Mouse (Mus musculus) CH12F3 (cell line): Measurements from ENCODE around the gene Vdac1.
"Not testable (repeated sequence)": the region's sequence is repeated elsewhere in the genome, so short reads cannot be mapped to it uniquely, and the experiment has no call there.

Experiments
- in situ Hi-C: fragments of 300-500 bp; cut with MboI; formaldehyde crosslinking; loops from 2 replicates; pipeline ENCODE4 v1.14.3; 2020; ENCODE audit warnings: low sequenced_read_pairs

Vdac1 gene

DNA sequence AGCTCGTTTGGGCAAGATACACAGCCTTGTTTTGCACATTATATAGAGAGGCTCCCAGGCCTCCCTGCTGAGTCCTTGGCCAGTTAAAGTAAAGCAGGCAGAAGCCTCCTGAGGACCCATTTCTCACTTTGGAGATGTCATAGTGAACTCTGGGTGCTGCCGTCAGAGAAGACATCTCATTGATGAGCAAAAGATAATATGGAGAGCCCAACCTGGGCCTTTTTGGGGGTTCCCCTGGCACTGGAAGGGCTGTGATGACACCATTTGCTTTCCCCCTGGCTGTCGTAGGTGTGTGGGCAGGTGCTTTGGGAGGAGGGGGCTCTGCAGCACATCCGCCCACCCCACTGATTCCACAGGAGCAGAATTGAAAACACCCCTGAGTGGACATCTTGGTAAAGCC, 18.4 kb upstream of the Vdac1 start:
- in situ Hi-C loops, result loop anchor here (5.0 kb wide), 1 partner anchor 80 kb away; no protein-coding TSS in a partner anchor

DNA sequence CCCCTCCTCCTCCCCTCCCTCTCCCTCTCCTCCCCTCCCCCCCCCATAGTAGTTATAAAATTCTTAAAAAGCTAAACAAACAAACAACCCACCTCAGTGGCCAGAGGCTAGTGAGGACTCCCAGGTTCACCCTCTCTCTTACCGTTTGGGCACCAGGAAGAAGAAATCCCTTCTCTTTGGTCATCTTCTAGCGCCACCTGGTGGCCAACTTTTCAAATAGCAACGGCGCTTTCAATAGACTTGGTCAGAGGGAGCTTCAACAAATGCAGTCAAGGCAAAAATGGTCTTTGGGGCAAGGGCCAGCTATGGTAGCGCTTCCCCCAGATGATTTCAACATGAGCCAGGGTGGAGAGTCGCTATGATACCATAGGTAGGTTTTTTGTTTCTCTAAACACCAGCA, 17.5 kb upstream of the Vdac1 start:
- in situ Hi-C loops, result loop anchor here (5.0 kb wide), 1 partner anchor 81 kb away; no protein-coding TSS in a partner anchor

DNA sequence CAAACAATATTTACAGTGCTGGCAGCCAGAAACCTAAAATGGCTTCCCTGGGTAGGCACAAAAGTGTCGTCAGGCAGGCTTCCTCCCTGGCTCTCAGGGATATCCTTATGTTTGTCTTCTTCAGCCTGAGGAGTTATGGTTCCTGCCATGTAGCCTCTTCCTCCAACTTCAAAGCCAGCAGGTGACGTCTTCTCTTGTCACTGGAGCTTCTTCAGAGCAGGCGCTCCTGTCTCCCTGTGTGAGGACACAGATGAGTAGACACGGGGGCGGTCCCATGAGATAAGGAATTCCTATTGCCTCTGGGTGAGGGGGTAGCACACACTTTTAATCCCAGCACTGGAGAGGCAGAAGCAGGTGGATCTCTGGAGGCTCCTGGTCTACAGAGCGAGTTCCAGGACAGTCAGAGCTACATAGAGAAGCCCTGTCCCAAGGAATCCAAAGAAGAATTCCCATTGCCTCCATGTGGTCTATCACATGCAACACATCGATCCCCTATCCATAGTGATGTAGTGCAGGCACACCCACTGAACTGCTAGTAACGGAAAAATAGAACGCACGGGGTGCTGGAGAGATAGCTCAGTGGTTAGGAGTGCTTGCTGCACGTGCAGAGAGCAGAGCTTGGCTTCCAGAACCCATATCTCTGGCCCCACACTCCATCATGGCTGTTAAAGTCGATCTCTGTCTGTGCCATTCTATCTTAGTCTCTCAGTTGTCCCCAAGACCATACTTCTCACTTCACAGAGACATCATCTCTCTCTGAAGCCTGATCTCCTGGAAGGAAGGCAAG, 15.5 kb upstream of the Vdac1 start:
- in situ Hi-C loops, result loop anchor here (5.0 kb wide), 1 partner anchor 83 kb away; no protein-coding TSS in a partner anchor

DNA sequence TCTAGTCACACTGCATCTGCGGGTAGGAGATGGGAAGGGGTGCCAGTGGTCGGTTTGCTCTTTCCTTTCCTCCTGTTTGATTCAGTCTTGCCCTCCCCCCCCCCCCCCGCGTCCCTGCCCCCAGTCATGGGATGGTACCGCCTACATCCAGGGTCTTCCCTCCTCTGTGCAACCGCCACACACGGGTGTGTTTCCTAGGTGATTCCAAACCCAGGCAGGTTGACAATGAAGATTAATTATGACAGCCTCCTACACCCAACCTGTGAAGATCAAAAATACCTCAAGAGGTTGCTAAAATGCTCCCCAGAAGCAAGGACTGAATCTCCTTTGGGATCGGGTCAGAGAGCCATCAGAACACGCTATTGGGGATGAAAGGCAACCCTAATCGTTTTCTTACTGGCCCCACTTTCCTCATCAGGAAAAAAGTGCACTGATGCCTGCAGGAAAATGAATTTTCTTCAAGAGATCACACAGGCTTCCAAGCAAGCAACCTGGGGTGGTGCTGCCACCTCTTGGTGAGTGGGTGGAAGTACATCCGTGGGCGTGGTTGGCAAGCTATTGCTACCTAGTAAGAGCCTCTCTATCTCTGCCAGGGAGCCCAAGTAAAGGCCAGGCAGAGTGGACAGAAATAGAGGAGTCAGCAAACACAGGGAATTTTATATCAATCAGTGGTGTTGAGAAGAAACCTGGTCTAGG, 14.6 kb upstream of the Vdac1 start:
- in situ Hi-C loops, result no loop called here

- in situ Hi-C loops, result no loop called here
Measured at GRCm38 (mm10) chr11:52346635-52347005, 14.0 kb upstream of the Vdac1 start.

DNA sequence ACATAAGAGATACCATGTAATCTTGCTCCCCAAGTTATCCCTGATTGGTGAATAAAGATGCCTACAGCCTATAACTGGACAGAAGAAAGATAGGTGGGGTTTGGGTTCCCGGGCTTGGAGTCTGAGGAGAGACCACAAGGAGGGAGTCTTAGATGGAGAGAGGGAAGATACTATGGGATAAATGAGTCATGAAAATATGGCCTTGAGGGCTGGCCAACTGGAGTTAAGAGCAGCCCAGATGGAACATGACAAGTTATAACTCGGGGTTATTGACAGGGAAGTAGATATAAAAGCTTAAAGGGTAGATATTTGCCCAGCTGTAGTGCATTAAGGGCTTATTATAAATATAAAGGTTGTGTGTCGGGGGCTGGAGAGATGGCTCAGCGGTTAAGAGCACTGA, 12.5 kb upstream of the Vdac1 start:
- in situ Hi-C loops, result no loop called here

DNA sequence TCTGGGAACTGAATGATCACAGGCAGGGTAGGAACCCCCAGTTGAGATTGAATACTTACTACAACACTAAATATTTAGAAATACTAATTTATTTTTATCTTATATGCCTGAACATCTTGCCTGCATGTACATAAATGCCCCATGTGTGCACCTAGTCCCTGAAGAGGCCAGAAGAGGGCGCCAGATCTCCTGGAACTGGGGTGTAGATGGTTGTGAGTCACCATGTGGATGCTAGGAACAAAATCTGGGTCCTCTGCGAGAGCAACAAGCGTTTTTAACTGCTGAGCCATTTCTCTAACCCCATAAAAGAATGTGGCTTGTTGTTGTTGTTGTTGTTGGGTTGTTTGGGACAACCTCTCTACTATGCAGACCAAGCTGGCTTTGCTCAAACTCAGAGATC, 11.9 kb upstream of the Vdac1 start:
- in situ Hi-C loops, result no loop called here

DNA sequence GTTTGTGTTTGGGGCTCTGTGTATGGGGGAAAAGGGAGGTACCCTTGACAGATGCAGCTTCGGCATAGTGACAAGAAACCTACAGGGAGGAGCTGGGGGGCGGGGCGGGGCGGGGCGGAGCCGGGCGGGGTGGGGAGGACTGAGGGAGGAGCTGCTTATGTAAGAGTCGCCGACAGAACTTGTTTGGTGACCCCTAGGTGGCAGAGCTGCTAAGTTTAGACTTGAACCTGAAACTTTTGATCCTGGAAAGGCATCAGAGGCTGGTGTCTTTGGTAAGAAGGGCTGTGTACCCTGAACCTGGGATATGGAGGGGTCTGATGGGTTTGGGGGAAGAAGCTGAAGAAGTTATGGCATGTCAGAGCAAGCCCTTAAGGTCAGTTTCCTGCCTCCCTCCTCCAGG, 9.7 kb upstream of the Vdac1 start:
- in situ Hi-C loops, result no loop called here

GRCm38 (mm10) chr11:52352271-52352670, 8.4 kb upstream of the Vdac1 start:
- in situ Hi-C loops, result no loop called here

DNA sequence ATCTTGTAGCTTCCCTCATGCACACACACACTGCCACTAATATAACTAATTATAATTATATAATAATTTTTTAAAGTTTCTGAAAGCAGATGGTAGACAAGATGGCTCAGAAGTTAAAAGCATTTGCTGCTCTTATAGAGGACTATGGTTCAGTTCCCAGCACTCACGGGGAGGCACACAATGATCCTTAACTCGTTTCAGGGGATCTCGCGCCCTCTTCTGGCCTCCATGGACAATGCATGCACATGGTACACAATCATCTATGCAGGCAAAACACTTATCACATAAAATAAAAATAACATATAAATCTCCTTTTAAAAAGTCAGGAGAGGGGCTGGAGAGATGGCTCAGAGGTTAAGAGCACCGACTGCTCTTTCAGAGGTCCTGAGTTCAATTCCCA, 6.0 kb upstream of the Vdac1 start:
- in situ Hi-C loops, result no loop called here

- in situ Hi-C loops, result no loop called here
Measured at GRCm38 (mm10) chr11:52355601-52356000, 5.1 kb upstream of the Vdac1 start.

- in situ Hi-C loops, result not testable (repeated sequence)
Measured at GRCm38 (mm10) chr11:52357091-52357490, 3.6 kb upstream of the Vdac1 start.

DNA sequence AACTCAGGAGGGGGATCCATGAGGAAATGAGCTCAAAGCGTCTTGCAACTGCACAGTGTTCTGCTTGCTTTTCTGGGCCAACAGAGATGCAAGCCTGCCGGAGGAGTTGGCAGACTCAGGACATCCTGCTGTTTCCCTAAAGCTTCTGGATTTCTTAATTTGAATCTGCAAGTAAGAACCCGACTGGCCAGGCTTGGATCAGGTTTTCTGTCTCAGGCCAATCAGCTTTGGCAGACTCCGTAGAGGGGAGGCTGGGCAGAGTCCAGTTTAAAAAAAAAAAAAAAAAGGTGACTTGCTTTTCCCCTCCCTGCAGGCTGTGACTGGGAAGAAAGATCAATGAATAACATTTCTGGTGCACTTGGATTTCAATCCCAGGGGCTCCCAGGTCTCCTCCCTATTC, 2.1 kb upstream of the Vdac1 start:
- in situ Hi-C loops, result no loop called here

DNA sequence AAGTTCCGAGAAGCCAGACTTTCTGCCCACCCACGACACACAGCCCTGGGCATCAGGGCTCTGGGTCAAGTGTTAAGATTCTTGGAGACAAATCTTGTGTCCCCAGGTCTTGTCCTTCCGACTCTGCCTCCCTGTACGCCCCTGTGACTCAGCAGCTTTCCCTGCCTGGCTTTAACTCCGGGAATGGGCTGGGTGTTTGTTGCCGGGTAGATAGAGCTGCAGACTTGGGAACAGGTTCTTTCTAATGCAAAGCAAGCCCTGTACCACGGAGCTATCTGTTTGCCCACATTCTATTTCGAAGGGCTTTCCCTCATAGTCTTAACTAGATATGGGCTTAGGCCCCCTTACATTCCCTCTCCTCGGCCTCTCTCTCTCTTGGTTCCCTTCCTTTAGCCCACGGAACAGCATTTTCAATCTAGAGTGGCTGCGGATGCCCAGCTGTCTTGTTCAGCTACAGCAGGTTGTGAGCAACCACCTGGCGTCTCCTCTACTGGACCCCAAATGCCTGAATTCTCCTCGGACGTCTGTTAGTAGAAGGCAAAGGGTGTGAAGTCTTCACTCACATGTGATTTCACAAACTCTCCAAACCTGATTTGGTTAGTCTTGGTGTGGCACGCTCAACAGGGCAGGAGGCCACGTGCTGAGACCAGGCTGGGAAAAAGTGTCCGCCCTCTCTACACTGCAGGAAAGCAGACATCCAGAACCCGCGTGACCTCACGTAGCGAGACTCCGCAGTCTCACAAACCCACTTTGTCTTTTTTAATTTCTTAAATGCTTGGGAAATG, 782 bp upstream of the Vdac1 start:
- in situ Hi-C loops, result no loop called here

DNA sequence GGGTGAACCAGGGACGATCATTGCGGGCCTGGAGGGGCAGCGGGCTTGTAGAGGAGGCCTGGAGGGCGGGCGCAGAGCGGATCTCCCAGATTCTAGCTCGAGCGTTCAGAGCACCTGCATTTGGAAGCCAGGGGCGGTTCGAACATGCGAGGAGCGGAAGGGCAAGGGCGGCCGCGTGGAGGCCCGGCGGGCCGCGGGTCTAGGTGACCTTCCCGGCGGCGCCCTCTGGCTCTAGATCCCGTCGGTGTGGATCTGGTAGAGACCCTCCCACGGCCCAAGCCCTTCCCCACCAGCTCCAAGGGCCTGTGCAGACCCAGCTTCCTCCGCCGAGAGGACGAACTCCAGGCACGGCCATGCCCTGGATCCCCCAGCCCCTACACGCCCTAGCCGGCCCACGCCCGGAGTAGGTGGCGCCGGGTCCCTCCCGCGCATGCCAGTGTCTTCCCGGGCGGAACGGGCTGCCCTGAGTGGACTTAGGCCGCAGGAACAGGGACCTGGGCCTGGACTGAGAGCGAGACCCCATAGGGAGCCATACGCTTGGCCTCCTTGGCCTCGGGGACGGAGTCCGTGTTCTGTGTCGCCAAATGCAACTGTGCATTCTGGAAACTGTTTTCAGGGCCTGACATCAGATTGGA, 744 bp downstream of the Vdac1 start:
- in situ Hi-C loops, result no loop called here

- in situ Hi-C loops, result no loop called here
Measured at GRCm38 (mm10) chr11:52364376-52364775, 3.7 kb downstream of the Vdac1 start.

- in situ Hi-C loops, result no loop called here
Measured at GRCm38 (mm10) chr11:52365143-52365542, 4.5 kb downstream of the Vdac1 start.

DNA sequence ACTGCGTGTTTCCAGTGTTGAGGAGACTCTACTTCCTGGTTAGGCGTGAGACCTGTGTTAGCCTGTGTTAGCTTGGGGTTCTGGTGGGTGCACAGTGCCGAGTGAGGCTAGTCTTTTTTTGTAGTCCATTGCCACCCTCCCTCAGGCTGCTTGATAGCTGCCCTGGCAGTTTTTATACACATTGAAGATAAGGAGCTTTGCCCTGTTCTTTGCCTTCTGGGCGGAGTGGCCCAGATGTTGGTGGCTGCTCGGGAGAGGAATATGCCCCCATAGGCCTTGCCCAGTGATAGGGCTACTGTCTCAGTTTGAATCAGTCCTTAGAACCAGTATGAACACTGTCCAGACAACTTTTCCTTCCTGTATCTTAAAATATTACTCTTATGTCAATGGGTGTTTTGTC, 5.7 kb downstream of the Vdac1 start:
- in situ Hi-C loops, result no loop called here

GRCm38 (mm10) chr11:52368176-52368985, 7.7 kb downstream of the Vdac1 start:
- in situ Hi-C loops, result no loop called here
